Mouse (Mus musculus): ENCODE data around the gene 9530077C05Rik. TPM values are rescaled to one million over a fixed set of nuclear protein-coding genes. Genes with fewer than 3 reads are reported as not detected.
"Not testable (repeated sequence)": the region's sequence is repeated elsewhere in the genome, so short reads cannot be mapped to it uniquely, and the experiment has no call there.

Gene 9530077C05Rik
- polyA plus RNA-seq, 1 experiment from 2014 or later, result 13.1 TPM

- no peak overlapping the region for H3K4me3 ChIP-seq
- H3K4me1 ChIP-seq, result no peaks in the 10 kb centered on the region
- WGBS, result 76% methylated on average over 1 of the region's 1 CpGs
- ATAC-seq (replicated peaks), result no peak
- peaks cover 36% of the 10 kb centered on the region for H3K36me3 ChIP-seq
- no peak overlapping the region for H3K27ac ChIP-seq (replicated peaks)
- H3K9me3 ChIP-seq, result no peaks in the 10 kb centered on the region
- no peak overlapping the region for H3K9ac ChIP-seq (replicated peaks)
- H3K4me2 ChIP-seq (replicated peaks), result no peak overlapping the region
- no peaks in the 10 kb centered on the region for H3K27me3 ChIP-seq
Measured at GRCm38 (mm10) chr9:22445123-22445522, 33.8 kb downstream of the 9530077C05Rik start.

- Histone ChIP-seq H3K4me1 (no peaks in the 10 kb centered on the region), H3K9me3 (no peaks in the 10 kb centered on the region), H3K27me3 (no peaks in the 10 kb centered on the region), H3K4me3 (no peak overlapping the region), H3K27ac (replicated peaks) (no peak overlapping the region), H3K36me3 (peaks cover 57% of the 10 kb centered on the region), H3K9ac (replicated peaks) (no peak overlapping the region), H3K4me2 (replicated peaks) (no peak overlapping the region)
- 95% methylated on average over 5 of the region's 5 CpGs for WGBS
- no peak for ATAC-seq (replicated peaks)
Measured at GRCm38 (mm10) chr9:22447213-22447612, 35.9 kb downstream of the 9530077C05Rik start.

GRCm38 (mm10) chr9:22448420-22448819 is 37.1 kb downstream of the 9530077C05Rik start:
- Histone ChIP-seq H3K4me1 (no peaks in the 10 kb centered on the region), H3K4me3 (no peak overlapping the region), H3K27me3 (no peaks in the 10 kb centered on the region), H3K36me3 (peaks cover 69% of the 10 kb centered on the region), H3K9me3 (no peaks in the 10 kb centered on the region), H3K4me2 (replicated peaks) (no peak overlapping the region), H3K9ac (replicated peaks) (no peak overlapping the region), H3K27ac (replicated peaks) (no peak overlapping the region)
- WGBS, result 84% methylated on average over 13 of the region's 13 CpGs
- no peak for ATAC-seq (replicated peaks)

GRCm38 (mm10) chr9:22449209-22449608 is 37.9 kb downstream of the 9530077C05Rik start:
- Histone ChIP-seq H3K4me3 (no peak overlapping the region), H3K36me3 (peaks cover 77% of the 10 kb centered on the region), H3K27ac (replicated peaks) (no peak overlapping the region), H3K27me3 (no peaks in the 10 kb centered on the region), H3K4me2 (replicated peaks) (no peak overlapping the region), H3K9me3 (no peaks in the 10 kb centered on the region), H3K4me1 (no peaks in the 10 kb centered on the region), H3K9ac (replicated peaks) (no peak overlapping the region)
- no peak for ATAC-seq (replicated peaks)
- 96% methylated on average over 6 of the region's 6 CpGs for WGBS

GRCm38 (mm10) chr9:22452697-22453096 is 41.4 kb downstream of the 9530077C05Rik start:
- no peak overlapping the region for H3K4me3 ChIP-seq
- no peak overlapping the region for H3K27ac ChIP-seq (replicated peaks)
- WGBS, result 94% methylated on average over 10 of the region's 10 CpGs
- no peak overlapping the region for H3K9ac ChIP-seq (replicated peaks)
- H3K9me3 ChIP-seq, result no peaks in the 10 kb centered on the region
- no peaks in the 10 kb centered on the region for H3K27me3 ChIP-seq
- H3K4me1 ChIP-seq, result no peaks in the 10 kb centered on the region
- no peak for ATAC-seq (replicated peaks)
- H3K36me3 ChIP-seq, result peaks cover 98% of the 10 kb centered on the region
- H3K4me2 ChIP-seq (replicated peaks), result no peak overlapping the region

- no peak for ATAC-seq (replicated peaks)
- H3K27ac ChIP-seq (replicated peaks), result no peak overlapping the region
- no peaks in the 10 kb centered on the region for H3K4me1 ChIP-seq
Measured at GRCm38 (mm10) chr9:22453501-22453924, 42.2 kb downstream of the 9530077C05Rik start.

GRCm38 (mm10) chr9:22453990-22454389 is 42.7 kb downstream of the 9530077C05Rik start, which contains the start of gene Gm17545:
Gm17545 (plus strand) TSS chr9:22454290.
- H3K36me3 ChIP-seq, result peaks cover 90% of the 10 kb centered on the region
- not testable (repeated sequence) for H3K9ac ChIP-seq (replicated peaks); ATAC-seq (replicated peaks)

More at GRCm38 (mm10) chr9:22453501-22453924, 42.2 kb downstream of the 9530077C05Rik start:
- H3K9me3 ChIP-seq, result no peaks in the 10 kb centered on the region
- H3K4me3 ChIP-seq, result no peak overlapping the region
- no peak overlapping the region for H3K9ac ChIP-seq (replicated peaks)
- peaks cover 95% of the 10 kb centered on the region for H3K36me3 ChIP-seq
- H3K27me3 ChIP-seq, result no peaks in the 10 kb centered on the region
- H3K4me2 ChIP-seq (replicated peaks), result no peak overlapping the region
- WGBS, result 90% methylated on average over 10 of the region's 10 CpGs

GRCm38 (mm10) chr9:22455041-22455440 is 43.7 kb downstream of the 9530077C05Rik start:
- Histone ChIP-seq H3K36me3 (peaks cover 80% of the 10 kb centered on the region), H3K27ac (replicated peaks) (no peak overlapping the region), H3K9me3 (no peaks in the 10 kb centered on the region), H3K4me2 (replicated peaks) (no peak overlapping the region), H3K4me1 (no peaks in the 10 kb centered on the region), H3K9ac (replicated peaks) (no peak overlapping the region), H3K27me3 (no peaks in the 10 kb centered on the region), H3K4me3 (no peak overlapping the region)
- ATAC-seq (replicated peaks), result no peak

More at GRCm38 (mm10) chr9:22453990-22454389, 42.7 kb downstream of the 9530077C05Rik start, which contains the start of gene Gm17545:
- H3K9me3 ChIP-seq; H3K4me3 ChIP-seq; H3K4me1 ChIP-seq; H3K4me2 ChIP-seq (replicated peaks); H3K27ac ChIP-seq (replicated peaks); H3K27me3 ChIP-seq: not testable (repeated sequence)
- WGBS, result 94% methylated on average over 8 of the region's 8 CpGs

- Histone ChIP-seq H3K9me3 (no peaks in the 10 kb centered on the region), H3K27me3 (no peaks in the 10 kb centered on the region), H3K27ac (replicated peaks) (no peak overlapping the region), H3K4me2 (replicated peaks) (no peak overlapping the region), H3K4me3 (no peak overlapping the region), H3K9ac (replicated peaks) (no peak overlapping the region), H3K36me3 (peaks cover 60% of the 10 kb centered on the region), H3K4me1 (no peaks in the 10 kb centered on the region; the same call in 1 of the 2 replicates)
- ATAC-seq (replicated peaks), result no peak
- 94% methylated on average over 11 of the region's 11 CpGs for WGBS
Measured at GRCm38 (mm10) chr9:22457142-22457835, 46.0 kb downstream of the 9530077C05Rik start.

- H3K4me1 ChIP-seq, result peaks cover 4% of the 10 kb centered on the region
- no peaks in the 10 kb centered on the region for H3K9me3 ChIP-seq
- no peak overlapping the region for H3K27ac ChIP-seq (replicated peaks)
- 67% methylated on average over 3 of the region's 3 CpGs for WGBS
- H3K4me2 ChIP-seq (replicated peaks), result no peak overlapping the region
- H3K36me3 ChIP-seq, result peaks cover 18% of the 10 kb centered on the region
- H3K9ac ChIP-seq (replicated peaks), result no peak overlapping the region
- no peak overlapping the region for H3K4me3 ChIP-seq
- ATAC-seq (replicated peaks), result no peak
- no peaks in the 10 kb centered on the region for H3K27me3 ChIP-seq
Measured at GRCm38 (mm10) chr9:22461946-22462345, 50.6 kb downstream of the 9530077C05Rik start.

GRCm38 (mm10) chr9:22466212-22466611 is 54.9 kb downstream of the 9530077C05Rik start:
- Histone ChIP-seq H3K27ac (replicated peaks) (no peak overlapping the region), H3K4me3 (no peak overlapping the region), H3K9ac (replicated peaks) (no peak overlapping the region), H3K4me1 (peaks cover 12% of the 10 kb centered on the region), H3K4me2 (replicated peaks) (no peak overlapping the region), H3K27me3 (no peaks in the 10 kb centered on the region), H3K36me3 (0 out of 2 replicates have a peak, but pooled peaks cover 3% of the 10 kb centered on the region), H3K9me3 (no peaks in the 10 kb centered on the region)
- WGBS, result 95% methylated on average over 5 of the region's 5 CpGs
- ATAC-seq (replicated peaks), result no peak

GRCm38 (mm10) chr9:22467371-22468169 is 56.3 kb downstream of the 9530077C05Rik start:
- WGBS, result under 1% methylated on average over 73 of the region's 73 CpGs
- H3K36me3 ChIP-seq, result 0 out of 2 replicates have a peak, but pooled peaks cover 3% of the 10 kb centered on the region
- no peaks in the 10 kb centered on the region for H3K9me3 ChIP-seq
- H3K4me3 ChIP-seq, result peak overlapping the region; percentile 87
- ATAC-seq (replicated peaks), result peak; percentile 80
- peaks cover 12% of the 10 kb centered on the region for H3K4me1 ChIP-seq
- H3K4me2 ChIP-seq (replicated peaks), result peak overlapping the region; percentile 58
- H3K9ac ChIP-seq (replicated peaks), result peak overlapping the region; percentile 90
- H3K27ac ChIP-seq (replicated peaks), result peak overlapping the region; percentile 92
- H3K27me3 ChIP-seq, result no peaks in the 10 kb centered on the region

All from forebrain, embryonic 15.5 days (tissue).